Mouse (Mus musculus) CH12.LX (cell line): Measurements from ENCODE around the gene Pcsk6.

Source experiments
- BHLHE40 ChIP-seq: IDR thresholded peaks from 2 replicates; pipeline ENCODE4 v1.6.1; 2011; ENCODE audit warnings: mild to moderate bottlenecking, low read depth, low read length, improper control_type of control experiment
- CHD1 ChIP-seq: IDR thresholded peaks from 2 replicates; pipeline ENCODE4 v1.6.1; 2012; ENCODE audit warnings: low read depth, low read length, improper control_type of control experiment, inconsistent platforms
- CHD2 ChIP-seq: IDR thresholded peaks from 2 replicates; pipeline ENCODE4 v1.6.1; 2011; ENCODE audit warnings: low read length, improper control_type of control experiment
- CTCF ChIP-seq, 2 experiments: IDR thresholded peaks in 1 of 2; conservative IDR thresholded peaks in 1 of 2; 2 replicates each; pipeline ENCODE4 v1.5.1; 2011 to 2012; ENCODE audit warnings: low read depth in 2 of 2, low read length in 2 of 2, improper control_type of control experiment in 1 of 2, inconsistent platforms in 1 of 2, mild to moderate bottlenecking in 1 of 2, moderate library complexity in 1 of 2
- E2F4 ChIP-seq: IDR thresholded peaks from 2 replicates; pipeline ENCODE4 v1.6.1; 2011; ENCODE audit warnings: low read depth, low read length, improper control_type of control experiment; ENCODE audit not compliant: insufficient replicate concordance
- ETS1 ChIP-seq: conservative IDR thresholded peaks from 2 replicates; pipeline ENCODE4 v1.6.1; 2012; ENCODE audit warnings: low read depth, mild to moderate bottlenecking, inconsistent platforms, low read length, improper control_type of control experiment, moderate library complexity
- HCFC1 ChIP-seq: IDR thresholded peaks from 2 replicates; pipeline ENCODE4 v1.6.1; 2012; ENCODE audit warnings: low read depth, mild to moderate bottlenecking, inconsistent platforms, low read length, improper control_type of control experiment
- MEF2A ChIP-seq: IDR thresholded peaks from 2 replicates; pipeline ENCODE4 v1.6.1; 2014; ENCODE audit warnings: low read depth, mild to moderate bottlenecking, inconsistent platforms, low read length, improper control_type of control experiment, borderline replicate concordance
- POLR2A ChIP-seq: IDR thresholded peaks from 2 replicates; pipeline ENCODE4 v1.6.1; 2011; ENCODE audit warnings: low read depth, mild to moderate bottlenecking, improper control_type of control experiment, low read length
- POLR2AphosphoS2 ChIP-seq: IDR thresholded peaks from 2 replicates; pipeline ENCODE4 v1.6.1; 2011; ENCODE audit warnings: low read depth, low read length, improper control_type of control experiment
- SMC3 ChIP-seq: IDR thresholded peaks from 2 replicates; pipeline ENCODE4 v1.6.1; 2011; ENCODE audit warnings: low read depth, low read length, improper control_type of control experiment
- ZNF384 ChIP-seq: IDR thresholded peaks from 2 replicates; pipeline ENCODE4 v1.6.1; 2012; ENCODE audit warnings: low read depth, low read length, improper control_type of control experiment, inconsistent platforms

DNA sequence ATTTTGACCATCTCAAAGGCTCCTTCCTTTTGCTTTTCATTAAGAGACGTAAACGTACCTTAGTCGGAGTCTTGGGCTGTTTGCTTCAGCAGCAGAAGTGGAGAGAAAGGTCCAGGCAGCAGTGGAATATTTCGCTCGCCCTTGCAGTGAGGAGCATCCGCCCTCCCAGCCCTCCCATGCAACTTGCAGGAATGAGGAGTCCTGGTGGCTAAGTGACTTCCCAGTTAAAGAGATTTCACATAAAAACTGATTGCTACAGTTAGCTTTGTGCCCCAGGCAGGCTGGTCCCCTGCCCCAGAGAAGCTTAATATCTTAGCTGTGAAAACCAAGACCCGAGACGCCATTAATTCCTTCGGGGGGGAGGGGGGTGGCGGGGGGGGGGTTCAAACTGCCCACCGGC is 116.4 kb downstream of the Pcsk6 start:
- TF ChIP-seq ZNF384 = no peak
- TF ChIP-seq POLR2AphosphoS2 = no peak
- no peak for TF ChIP-seq CHD1
- TF ChIP-seq CHD2 = no peak
- TF ChIP-seq ETS1 = no peak
- TF ChIP-seq E2F4 = no peak
- no peak for TF ChIP-seq MEF2A
- no peak for TF ChIP-seq POLR2A
- TF ChIP-seq HCFC1 = no peak
- TF ChIP-seq SMC3 = no peak
- no peak for TF ChIP-seq CTCF (conservative IDR thresholded peaks at IDR 0.05 in 1 of 2, IDR thresholded peaks at IDR 0.05 in 1 of 2; ENCODE audit: low read depth in 2 of 2, low read length in 2 of 2)
- TF ChIP-seq BHLHE40 = no peak
